Mouse (Mus musculus) spleen, adult 18-20 months (tissue): ENCODE measurements around the gene Tc2n.
A peak's percentile ranks its signal among the peaks of the same experiment; 100 is the strongest.
"Not testable (repeated sequence)": the region's sequence is repeated elsewhere in the genome, so short reads cannot be mapped to it uniquely, and the experiment has no call there.

Experiments
- DNase-seq, 2 experiments: peaks; one replicate each; pipeline ENCODE4 v3.0.0; 2022; ENCODE audit warnings: mixed read lengths in 2 of 2

The Tc2n gene

DNA sequence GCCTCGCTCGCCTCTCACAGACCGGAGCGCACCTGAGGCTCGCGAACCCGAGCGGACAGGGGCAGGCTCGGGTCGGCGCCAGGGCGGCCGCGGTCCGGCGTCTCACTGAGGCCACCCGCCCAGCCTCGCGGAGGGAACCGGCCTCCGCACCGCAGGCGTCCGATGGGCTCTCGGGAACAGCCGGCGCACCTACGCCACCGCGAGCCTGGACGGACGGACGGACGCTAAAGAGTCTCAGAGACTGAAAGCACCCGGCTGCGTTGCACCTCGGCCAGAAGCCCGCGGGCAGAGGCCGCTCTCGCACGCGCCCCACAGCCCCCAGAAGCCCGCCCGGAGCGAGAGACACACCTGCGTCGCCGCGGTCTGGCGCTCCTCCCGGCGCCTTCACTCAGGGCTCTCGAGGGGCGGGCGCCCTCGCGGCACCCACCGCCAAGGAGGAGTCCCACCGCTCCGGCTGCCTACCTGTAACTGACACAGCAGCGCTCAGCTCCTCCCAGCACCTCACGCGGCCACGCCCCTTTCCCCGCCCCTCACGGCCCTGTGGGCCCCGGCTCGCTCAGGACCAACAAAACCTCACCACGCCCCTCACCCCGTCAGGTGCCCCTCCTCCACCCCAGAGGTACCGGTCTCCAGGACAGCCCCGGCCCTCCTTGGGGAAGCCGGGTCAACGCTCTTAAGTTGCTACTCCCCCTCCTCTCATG, at the start of gene Tc2n:
Gene Tc2n (minus strand): TSS at position 470 of the 701 bp plus-strand sequence.
- peak; percentile 44 to 58 for DNase-seq

DNA sequence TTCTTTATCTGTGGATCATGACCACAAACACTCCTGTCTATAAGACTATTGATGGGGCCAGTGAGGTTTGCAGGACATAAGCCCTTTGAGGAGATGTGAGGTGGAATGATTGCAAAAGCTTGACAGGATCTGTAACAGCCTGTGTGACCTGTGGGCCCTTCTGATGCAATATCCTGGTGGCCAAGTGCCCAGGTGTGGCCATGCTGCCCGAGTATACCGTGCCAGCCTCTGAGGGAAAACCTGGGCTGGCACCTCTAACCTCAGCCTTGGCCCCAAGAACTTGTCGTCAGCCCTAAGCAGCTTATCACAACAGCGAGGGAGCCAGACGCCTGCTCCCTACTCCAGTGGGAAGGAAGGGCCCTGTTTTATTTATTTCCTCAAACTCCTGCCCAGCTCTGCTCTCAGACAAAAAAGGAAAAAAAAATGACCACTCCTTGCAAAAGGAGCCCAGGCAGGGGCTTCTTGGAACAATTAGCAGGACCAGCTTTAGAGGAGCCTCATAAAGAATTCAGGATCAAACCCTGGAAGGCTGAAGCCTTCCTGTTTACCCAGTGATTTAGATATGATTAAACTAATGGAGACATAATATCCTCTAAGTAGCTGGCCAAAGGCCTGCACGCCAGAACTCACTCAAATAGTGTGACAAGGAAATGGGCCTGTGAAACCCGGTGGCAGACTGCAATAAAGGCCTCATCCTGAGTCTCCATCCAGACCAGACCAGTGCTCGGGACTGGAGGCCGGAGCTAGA, 49.2 kb upstream of the Tc2n start:
- DNase-seq: no peak

DNA sequence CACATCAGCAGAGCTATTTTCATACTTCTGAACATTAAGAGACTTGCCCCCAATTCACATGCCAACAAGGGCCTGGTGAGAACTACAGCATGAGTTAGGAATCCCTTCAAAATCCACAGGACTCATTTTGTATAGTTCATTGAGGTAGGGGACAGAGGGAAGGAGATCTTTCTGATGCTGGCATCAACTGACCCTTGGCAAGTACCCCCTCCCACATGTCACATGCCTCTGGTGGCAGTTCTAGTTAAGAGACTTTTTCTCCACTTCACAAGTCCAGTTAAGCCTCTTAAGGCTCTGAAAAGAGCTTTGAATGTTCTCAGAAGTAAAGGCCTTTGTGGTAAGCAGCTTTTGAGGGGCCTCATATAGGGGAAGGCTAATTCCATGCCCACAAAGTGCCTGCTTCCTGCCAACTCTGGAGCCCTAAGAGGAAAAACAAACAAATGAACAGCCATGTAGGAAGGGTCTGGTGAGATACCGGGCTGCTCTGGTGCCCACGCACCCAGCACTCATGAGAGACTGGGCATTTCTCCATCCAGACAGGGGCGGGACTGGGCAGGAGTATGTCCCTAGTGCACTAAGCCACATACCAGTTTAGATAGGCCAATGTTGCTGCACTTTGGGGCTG, 48.0 kb upstream of the Tc2n start:
- no peak for DNase-seq

DNA sequence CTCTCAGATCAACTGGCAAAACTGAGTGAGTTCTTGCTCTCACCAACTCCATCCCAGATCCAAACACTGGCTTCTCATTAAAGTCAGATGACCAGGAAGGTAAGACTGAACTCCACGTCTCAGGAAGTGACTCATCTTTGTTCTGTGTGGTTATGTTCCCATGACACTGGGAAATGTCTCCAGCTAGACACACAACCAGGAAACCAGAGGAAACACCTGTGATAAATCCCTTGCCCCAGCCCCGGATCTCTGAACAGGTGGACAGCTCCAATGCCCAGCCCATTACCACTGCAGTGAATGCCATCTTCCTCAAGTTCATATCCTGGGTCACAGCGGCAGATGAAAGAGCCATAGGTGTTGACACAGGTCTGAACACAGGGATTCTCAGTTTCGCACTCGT, 46.5 kb upstream of the Tc2n start:
- no peak for DNase-seq

DNA sequence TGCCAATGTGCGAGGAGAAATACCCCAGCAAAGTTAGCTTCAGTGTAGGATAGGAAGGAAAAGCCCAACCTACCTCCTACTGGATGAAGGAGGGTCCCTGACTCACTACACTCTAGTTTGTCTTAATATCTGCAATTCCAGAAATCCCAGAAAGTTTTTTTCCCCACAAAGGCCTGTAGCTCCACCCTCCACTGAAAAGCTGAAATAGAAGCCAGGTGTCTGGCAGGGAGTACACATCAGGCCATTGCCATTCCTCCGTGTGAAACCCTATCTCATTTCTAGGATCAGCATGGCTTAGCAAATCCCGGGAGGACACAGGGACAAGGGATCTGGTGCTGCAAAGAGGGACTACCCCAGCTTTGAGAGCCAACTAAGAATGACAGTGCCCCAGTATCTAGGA, 44.7 kb upstream of the Tc2n start:
- DNase-seq: no peak

DNA sequence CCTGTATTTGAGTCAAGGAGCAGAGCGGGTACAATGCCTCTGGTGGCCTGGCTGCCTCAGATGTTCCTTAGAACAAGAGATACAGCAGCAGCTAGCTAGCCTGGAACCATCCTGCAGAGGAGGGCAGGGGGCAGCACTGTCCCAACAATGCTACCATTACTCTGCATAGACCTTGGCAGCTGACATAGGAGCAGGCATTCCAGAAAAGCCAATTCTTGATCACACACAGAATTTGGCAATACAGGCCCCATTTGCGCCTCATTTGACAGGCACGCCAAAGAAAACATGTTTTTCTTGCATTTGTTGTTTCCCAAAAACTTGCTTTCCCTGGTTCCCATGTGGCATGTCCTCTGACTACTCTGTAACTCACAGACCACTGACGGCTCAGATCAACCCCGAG, 43.7 kb upstream of the Tc2n start:
- no peak for DNase-seq

DNA sequence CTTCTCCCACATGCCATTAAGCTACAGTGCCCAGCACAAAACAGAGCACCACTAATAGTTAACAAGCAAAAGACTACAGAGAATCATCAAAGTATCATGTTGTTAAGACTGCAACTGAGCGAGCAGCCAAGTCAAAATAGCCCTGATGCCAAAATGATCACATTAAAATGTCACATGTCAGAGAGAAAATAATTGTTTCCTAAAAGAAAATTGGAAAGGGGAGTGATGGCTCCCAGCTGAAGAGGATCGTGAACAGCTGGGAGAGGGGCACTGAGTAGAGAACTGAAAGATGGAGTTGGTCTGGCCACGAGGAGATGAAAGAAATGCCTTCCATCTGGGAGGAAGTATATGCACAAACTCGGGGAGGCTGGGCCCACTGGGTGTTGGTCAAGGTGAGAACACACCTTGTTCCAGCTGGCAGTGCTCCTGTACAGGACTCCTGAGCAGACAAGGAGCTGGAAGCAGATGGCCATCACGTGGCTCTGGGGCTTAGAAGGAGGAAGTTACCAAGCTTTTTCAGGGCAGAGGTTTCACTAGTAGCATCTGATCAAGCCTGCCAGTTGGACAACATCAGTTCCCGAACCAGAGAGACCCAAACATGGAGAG, 41.2 kb upstream of the Tc2n start:
- DNase-seq: no peak

DNA sequence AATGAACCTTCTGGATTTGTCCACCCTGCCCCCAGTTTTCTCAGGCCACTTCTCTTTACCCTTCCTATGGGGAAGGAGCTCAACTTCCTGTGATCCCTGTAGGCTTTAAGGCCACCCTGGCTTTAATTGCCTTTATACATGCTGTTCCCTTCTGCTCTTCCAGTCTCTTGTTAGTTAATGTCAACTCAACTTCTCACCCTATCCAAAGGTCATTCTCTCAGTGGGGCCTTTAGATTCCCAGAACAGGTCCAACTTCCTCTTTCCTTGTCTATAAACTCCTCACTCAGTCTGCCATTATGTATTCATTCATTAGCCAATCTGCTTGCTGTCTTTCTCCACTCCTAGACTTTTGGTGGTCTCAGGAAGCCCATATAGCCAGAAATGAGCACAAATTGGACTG, 40.4 kb upstream of the Tc2n start:
- no peak for DNase-seq

DNA sequence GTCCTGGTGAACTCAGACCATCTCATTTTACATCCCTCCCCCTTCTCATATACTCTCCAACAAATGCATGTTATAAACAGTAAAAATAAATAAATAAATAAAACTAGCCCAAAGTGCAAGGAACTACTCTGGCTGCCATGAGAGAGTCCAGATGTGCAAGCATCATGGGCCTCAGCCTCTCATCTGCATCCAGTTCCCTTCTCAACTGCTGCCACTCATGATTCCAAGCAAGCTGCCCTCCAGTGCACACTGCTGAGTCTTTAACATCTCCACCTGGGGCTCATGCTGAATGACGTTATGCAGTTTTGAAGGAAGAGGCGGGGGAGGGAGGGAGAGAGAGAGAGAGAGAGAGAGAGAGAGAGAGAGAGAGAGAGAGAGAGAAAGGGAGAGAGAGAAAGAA, 24.1 kb upstream of the Tc2n start:
- no peak for DNase-seq

DNA sequence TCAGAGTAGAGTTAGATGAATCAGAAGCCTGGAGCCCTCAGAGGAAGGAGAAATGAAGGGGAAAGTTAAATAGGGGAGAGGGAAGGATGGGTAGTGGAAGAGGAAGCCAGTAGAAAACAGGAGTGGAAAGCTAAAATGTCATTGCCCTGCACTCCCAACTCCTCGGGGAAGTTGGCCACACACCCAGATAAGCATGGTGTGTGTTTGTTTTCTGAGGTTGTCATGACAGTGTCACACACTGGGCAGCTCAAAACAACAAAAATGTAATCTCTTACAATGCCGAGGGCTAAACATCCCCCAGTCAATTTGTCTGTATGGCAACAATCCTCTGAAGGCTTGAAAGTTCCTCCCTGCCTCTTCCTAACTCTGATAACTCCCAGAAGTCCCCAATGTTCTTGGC, 22.2 kb upstream of the Tc2n start:
- DNase-seq: no peak

DNA sequence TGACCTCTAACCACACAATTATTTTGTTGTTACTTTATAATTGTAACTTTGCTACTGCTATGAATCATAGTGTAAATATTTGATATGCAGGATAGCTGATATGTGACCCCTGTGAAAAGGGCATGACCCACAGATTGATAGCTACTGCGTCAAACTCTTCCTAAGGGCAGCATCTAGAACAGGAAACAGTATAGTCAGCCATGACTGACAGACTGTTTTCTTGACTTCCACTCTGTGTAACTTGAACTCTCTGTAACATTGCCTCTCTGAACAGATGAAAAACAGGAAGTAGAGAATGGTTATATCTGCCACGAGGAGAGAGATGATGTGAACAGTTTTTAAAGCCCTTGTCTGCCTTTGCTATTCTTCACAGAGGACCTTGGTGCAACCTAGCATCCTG, 21.7 kb upstream of the Tc2n start:
- DNase-seq: no peak

DNA sequence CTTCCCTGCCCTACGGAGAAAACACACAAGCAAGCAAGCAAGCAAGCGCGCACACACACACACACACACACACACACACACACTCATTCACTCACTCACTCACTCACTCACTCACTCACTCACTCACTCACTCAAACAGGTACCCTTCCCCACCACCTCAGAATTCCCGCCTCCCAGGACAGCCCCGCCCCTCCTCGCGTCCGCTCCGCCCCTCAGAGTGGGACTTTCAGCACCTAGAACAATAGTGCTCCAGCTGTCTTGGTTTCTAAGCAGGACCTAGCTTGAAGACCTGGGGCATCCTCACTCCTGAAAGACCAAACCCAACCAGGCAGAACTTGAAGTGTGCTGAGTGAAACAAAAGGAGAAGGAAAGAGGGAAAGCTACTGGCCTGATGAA, 430 bp upstream of the Tc2n start:
- peak in 1 of 2 experiments; percentile 12 for DNase-seq

DNA sequence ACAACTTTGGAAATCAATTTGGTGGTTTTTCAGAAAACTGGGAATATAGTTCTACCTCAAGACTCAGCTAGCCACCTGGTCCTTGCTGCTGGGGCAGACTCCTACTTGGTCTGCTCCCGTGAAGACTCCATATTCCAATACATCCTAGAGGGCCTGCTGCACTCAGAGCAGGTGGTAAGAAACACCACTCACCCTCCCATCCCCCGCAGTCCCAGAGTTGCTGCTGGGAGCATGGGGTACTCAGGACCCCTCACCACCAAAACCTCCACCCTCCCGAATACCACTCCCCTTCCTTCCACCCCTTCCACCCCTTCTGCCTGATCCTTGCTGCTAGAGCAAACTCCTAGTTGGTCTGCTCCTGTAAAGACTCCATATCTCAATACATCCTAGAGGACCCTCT, 19.1 kb downstream of the Tc2n start:
- no peak for DNase-seq

DNA sequence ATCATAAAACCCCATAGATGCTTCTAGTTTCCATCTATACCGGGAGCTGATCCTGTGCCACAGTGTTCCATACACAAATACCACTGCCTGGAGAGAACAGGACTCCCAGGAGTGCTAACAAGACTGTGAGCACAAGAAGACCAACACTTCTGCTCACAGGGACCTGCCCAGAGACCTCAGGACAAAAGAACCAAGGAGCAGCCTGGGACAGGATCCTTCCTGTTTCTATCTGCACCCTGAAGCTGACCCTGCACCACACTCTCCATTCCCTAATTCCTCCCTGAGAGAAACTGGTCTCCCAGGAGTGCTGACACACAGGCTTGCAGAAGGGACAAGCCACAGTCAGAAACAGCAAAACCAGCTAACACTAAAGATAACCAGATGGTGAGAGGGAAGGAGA, 21.8 kb downstream of the Tc2n start:
- DNase-seq: no peak

DNA sequence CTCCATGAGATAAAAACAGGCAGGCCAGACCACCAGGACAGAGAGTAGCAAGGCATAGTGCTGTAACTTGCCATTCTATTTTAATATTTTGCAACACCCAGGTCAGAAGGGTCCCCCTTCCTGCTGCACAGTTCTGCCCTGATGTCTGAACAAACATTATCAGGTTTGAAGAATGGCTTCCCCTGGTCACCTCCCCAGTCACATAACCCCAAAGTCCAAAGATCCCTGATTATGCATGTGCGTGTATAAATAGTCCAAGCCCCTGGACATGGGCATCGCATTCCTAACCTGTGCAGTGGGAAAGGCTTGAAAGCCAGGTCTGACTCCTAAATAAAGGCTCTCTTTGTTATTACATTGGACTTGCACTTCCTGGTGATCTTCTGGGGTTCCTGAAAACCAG, 37.8 kb downstream of the Tc2n start:
- DNase-seq: no peak

DNA sequence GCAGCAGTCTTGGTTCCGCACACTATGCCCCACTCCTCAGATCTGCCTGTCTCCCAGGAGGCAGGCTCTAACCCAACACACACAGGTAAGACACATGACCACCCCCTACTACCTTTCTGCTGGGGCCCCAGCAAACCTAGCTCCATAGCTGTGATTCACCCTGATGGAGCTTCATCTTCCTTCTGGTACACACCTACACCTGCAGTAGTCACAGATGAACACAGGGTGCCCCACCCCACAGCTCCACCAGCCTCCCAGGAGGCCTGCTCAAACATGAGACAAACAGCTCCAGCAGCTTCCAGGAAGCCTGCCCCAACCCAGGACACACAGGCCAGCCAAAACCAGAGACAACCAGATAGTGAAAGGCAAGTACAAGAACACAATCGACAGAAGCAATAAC, 50.8 kb downstream of the Tc2n start:
- DNase-seq: no peak

DNA sequence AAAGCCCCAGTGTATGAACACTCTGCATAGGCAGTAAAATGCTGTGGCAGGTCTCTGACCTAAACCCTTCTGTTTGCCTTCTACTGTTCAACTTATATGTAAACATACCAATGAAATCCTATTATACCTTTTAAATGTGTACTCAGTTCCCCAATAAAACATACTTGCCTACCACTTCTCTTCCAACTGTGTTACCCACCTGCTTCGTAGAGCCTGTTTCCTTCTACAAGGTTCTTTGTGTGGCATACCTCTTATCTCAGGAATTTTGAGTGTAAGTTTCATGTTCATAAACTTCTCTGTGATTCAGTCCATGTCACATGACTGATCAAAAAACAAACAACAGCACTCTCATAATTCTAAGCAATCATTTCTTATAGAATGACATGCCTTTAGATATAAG, 85.2 kb downstream of the Tc2n start:
- DNase-seq: no peak

DNA sequence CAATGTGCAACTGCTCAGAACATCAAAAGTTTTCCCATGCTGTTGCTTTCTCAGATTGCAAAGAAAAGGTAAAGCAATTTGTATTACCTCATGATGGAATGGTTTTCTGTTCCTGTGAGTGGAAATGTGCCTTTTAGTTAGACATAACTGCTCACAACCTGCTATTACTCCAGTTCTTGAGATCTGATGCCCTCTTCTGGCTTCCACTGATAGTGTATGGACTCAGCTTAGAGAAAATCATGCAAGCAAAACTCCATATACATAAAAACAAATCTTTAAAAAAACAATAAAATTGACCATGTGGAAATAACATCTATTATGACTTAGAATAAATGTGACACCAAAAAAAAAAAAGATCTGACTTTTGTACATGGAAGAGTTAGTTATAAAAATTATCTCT, 111.7 kb downstream of the Tc2n start:
- not testable (repeated sequence) for DNase-seq
